Mouse (Mus musculus): ENCODE measurements around the gene H2-D1.
"Not testable (repeated sequence)": the region's sequence is repeated elsewhere in the genome, so short reads cannot be mapped to it uniquely, and the experiment has no call there.

Gene H2-D1

GRCm38 (mm10) chr17:35304478-35304877 lies 41.9 kb downstream of the H2-D1 start:
- DNase-seq, result no peak

- DNase-seq, result not testable (repeated sequence)
Observed at GRCm38 (mm10) chr17:35304921-35305320, 42.4 kb downstream of the H2-D1 start.

Data from cerebellum, adult 11-12 months (tissue).